Mouse (Mus musculus): ENCODE measurements around the gene Eaf1. TPM values are rescaled to one million over a fixed set of nuclear protein-coding genes. Genes with fewer than 3 reads are reported as not detected.

The Eaf1 gene
- polyA plus RNA-seq, 1 experiment from 2014 or later = 19.8 TPM

GRCm38 (mm10) chr14:31519165-31519564, 25.0 kb downstream of the Eaf1 start:
- Histone ChIP-seq H3K4me1 (no peaks in the 10 kb centered on the region), H3K36me3 (no peaks in the 10 kb centered on the region), H3K9me3 (replicated peaks) (no peaks in the 10 kb centered on the region; the same call in 1 of the 2 replicates), H3K27me3 (no peaks in the 10 kb centered on the region), H3K9ac (no peak overlapping the region), H3K27ac (no peak overlapping the region), H3K4me2 (replicated peaks) (no peak overlapping the region), H3K4me3 (no peak overlapping the region)
- WGBS = 55% methylated on average over 3 of the region's 3 CpGs
- ATAC-seq (ENCODE audit: low FRiP score) = no peak

- Histone ChIP-seq H3K9me3 (replicated peaks) (no peaks in the 10 kb centered on the region), H3K4me3 (no peak overlapping the region), H3K4me1 (no peaks in the 10 kb centered on the region), H3K9ac (no peak overlapping the region), H3K36me3 (no peaks in the 10 kb centered on the region), H3K27ac (no peak overlapping the region), H3K27me3 (no peaks in the 10 kb centered on the region), H3K4me2 (replicated peaks) (no peak overlapping the region)
- 74% methylated on average over 2 of the region's 2 CpGs for WGBS
- ATAC-seq (ENCODE audit: low FRiP score) = no peak
Measured at GRCm38 (mm10) chr14:31521318-31521717, 27.1 kb downstream of the Eaf1 start.

DNA sequence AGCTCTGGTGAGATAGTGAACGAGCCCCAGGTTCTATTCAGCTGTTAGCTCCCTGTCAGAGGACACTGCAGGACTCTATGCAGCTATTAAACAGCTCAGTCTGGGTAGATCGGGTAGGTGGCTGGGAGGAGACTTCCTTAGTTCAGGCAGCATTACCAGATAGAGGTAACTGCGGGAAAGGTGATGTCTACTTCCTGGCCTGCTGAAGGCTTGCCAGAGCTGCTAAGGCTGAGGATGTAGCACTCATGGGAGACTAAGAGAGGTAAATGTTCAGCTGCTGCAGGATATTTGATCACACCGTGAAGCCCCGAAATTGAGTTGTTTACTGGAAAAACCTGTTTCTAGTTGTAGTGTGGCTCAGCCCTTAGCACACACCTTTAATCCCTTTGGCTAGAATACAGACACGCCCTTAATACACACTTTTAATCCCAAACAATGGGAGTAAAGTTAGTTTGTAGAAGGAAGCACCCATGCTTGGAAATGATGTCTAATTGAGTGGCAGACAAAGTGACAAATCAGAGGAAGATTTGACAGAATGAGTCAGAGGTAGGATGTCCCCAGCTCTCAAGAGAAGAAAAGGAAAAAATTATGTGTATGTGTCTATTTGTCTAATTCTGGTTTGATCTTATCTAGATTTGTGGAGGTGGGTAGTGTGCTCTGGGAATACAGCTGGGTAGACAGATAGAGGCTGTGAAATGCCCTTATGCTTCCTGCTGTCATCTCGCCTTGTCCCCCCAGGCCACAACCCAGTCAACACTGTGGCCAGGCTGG, 31.0 kb downstream of the Eaf1 start:
- H3K27ac ChIP-seq = no peak overlapping the region
- no peaks in the 10 kb centered on the region for H3K27me3 ChIP-seq
- no peaks in the 10 kb centered on the region for H3K4me1 ChIP-seq
- no peak overlapping the region for H3K4me2 ChIP-seq (replicated peaks)
- no peaks in the 10 kb centered on the region for H3K36me3 ChIP-seq
- no peak overlapping the region for H3K9ac ChIP-seq
- WGBS = 85% methylated on average over 7 of the region's 7 CpGs
- no peak overlapping the region for H3K4me3 ChIP-seq
- no peak for ATAC-seq (ENCODE audit: low FRiP score)
- no peaks in the 10 kb centered on the region for H3K9me3 ChIP-seq (replicated peaks)

DNA sequence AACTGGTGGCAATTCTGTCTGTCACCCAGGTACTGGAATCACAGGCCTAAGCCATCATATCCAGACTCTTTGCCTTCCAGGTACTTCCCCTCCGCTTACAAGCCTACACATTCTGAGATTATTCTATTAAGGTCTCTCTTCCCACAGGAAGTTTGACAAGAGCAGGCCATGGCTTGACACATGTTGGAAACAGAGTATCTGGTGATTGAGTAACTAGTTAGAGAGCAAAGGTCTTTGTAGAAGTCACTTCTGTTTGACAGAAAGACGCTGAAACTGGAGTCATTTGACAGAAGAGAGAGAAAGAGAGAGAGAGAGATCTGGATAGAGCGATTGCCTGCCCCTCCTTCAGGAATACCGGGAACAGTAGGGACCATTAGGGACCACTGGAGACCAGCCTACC, 36.6 kb downstream of the Eaf1 start:
- Histone ChIP-seq H3K4me2 (replicated peaks) (no peak overlapping the region), H3K27ac (no peak overlapping the region), H3K9me3 (replicated peaks) (no peaks in the 10 kb centered on the region), H3K27me3 (no peaks in the 10 kb centered on the region), H3K4me3 (no peak overlapping the region), H3K4me1 (no peaks in the 10 kb centered on the region), H3K9ac (no peak overlapping the region), H3K36me3 (no peaks in the 10 kb centered on the region)
- ATAC-seq (ENCODE audit: low FRiP score) = no peak
- 88% methylated on average over 4 of the region's 4 CpGs for WGBS

DNA sequence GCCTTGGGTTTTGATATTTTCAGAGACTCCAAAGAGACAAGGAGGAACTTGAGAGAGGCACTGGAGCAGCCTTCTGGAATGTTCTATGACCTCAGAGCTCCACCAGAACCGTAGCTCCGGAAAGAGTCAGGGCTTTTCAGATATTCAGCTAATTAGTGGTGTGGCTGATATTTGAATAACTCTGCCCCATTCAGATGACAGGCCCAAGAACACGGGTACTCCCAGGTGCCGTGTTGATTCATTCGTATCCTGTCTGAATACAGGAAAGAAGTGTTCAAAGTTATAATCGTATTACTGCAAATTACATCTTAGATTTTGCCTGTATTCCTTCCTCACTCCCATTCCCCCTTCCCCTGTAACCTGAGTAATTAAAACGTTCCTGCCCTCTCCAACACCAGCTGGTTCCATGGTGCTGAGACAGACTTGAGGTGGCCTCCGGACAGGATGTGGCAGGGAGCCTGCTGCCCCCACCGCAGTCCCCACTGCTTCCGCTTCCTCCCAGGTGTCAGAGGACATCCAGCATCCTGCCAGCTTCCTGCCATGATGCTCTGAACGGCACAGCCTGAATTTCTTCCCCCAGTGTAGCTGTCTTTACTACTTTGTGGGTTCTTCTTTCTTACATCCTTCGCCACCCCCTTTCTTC, 37.4 kb downstream of the Eaf1 start:
- H3K27me3 ChIP-seq = no peaks in the 10 kb centered on the region
- no peaks in the 10 kb centered on the region for H3K4me1 ChIP-seq
- no peak overlapping the region for H3K4me2 ChIP-seq (replicated peaks)
- H3K36me3 ChIP-seq = no peaks in the 10 kb centered on the region
- no peaks in the 10 kb centered on the region for H3K9me3 ChIP-seq (replicated peaks)
- no peak overlapping the region for H3K27ac ChIP-seq
- 71% methylated on average over 12 of the region's 12 CpGs for WGBS
- no peak for ATAC-seq (ENCODE audit: low FRiP score)
- no peak overlapping the region for H3K9ac ChIP-seq
- no peak overlapping the region for H3K4me3 ChIP-seq

GRCm38 (mm10) chr14:31532656-31533055, 38.5 kb downstream of the Eaf1 start:
- no peak overlapping the region for H3K9ac ChIP-seq

GRCm38 (mm10) chr14:31537298-31537697, 43.1 kb downstream of the Eaf1 start:
- H3K27me3 ChIP-seq = no peaks in the 10 kb centered on the region; the same call in 1 of the 2 replicates

More at GRCm38 (mm10) chr14:31532656-31533055, 38.5 kb downstream of the Eaf1 start:
- Histone ChIP-seq H3K27ac (no peak overlapping the region), H3K4me2 (replicated peaks) (no peak overlapping the region), H3K27me3 (no peaks in the 10 kb centered on the region), H3K9me3 (replicated peaks) (no peaks in the 10 kb centered on the region), H3K4me3 (no peak overlapping the region), H3K36me3 (no peaks in the 10 kb centered on the region), H3K4me1 (no peaks in the 10 kb centered on the region)
- 67% methylated on average over 3 of the region's 3 CpGs for WGBS
- ATAC-seq (ENCODE audit: low FRiP score) = no peak

DNA sequence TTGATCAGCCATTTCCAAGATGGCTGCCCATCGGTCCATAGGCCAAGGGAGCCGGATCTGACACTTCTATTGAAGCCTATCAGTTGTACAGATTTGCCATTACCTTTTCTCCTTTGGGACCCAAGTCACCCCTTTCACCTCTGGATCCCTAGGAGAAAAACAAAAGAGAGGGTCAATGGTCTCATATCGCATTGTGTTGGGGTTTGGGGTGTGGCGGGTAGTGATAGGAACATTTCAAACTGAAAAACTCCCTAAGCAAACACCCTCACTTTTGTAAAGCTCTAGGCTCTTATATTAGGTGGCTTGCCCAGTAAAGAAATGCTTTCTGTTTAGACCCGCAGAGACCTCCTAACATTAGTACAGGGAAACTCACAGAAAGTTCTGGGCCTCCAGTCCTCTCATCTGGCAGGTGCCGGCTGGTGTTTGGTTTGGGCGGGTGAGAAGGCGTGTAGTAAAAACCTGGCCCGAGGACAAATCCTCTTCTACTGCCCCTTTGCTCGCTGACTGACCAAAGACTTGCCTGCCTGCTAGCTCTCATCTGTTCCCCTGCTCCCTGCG, 49.8 kb downstream of the Eaf1 start:
- H3K4me1 ChIP-seq = no peaks in the 10 kb centered on the region
- 79% methylated on average over 11 of the region's 11 CpGs for WGBS
- H3K36me3 ChIP-seq = no peaks in the 10 kb centered on the region
- ATAC-seq (ENCODE audit: low FRiP score) = no peak
- no peaks in the 10 kb centered on the region for H3K9me3 ChIP-seq (replicated peaks)
- H3K9ac ChIP-seq = no peak overlapping the region
- H3K27me3 ChIP-seq = no peaks in the 10 kb centered on the region; the same call in 1 of the 2 replicates
- H3K27ac ChIP-seq = no peak overlapping the region
- H3K4me3 ChIP-seq = no peak overlapping the region
- H3K4me2 ChIP-seq (replicated peaks) = no peak overlapping the region

More at GRCm38 (mm10) chr14:31537298-31537697, 43.1 kb downstream of the Eaf1 start:
- Histone ChIP-seq H3K4me3 (no peak overlapping the region), H3K9ac (no peak overlapping the region), H3K4me1 (no peaks in the 10 kb centered on the region), H3K27ac (no peak overlapping the region), H3K36me3 (no peaks in the 10 kb centered on the region), H3K9me3 (replicated peaks) (no peaks in the 10 kb centered on the region), H3K4me2 (replicated peaks) (no peak overlapping the region)
- no peak for ATAC-seq (ENCODE audit: low FRiP score)
- WGBS = 77% methylated on average over 6 of the region's 6 CpGs

DNA sequence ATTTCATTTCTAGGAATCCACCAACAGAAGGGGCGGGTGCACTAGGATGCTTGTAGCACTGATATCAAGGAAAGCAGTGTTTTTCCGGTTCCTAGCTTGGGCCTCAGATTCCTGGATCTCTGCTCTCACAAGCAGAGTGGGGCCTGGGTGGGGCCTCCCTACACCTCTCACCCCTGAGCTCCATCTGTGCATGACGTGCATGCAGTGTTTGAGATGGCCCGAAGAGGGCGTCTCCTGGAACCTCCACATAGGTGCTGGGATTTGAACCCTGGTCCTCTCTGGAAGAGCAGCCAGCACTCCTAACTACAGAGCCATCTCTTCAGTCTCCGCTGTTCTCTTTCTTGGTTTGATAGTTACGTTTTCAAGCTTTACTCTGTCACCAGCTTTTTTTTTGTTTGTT, 60.8 kb downstream of the Eaf1 start:
- no peak for ATAC-seq (ENCODE audit: low FRiP score)
- H3K4me3 ChIP-seq = no peak overlapping the region
- H3K4me1 ChIP-seq = no peaks in the 10 kb centered on the region
- no peak overlapping the region for H3K27ac ChIP-seq
- no peak overlapping the region for H3K9ac ChIP-seq
- no peaks in the 10 kb centered on the region for H3K36me3 ChIP-seq
- 92% methylated on average over 7 of the region's 7 CpGs for WGBS
- no peak overlapping the region for H3K4me2 ChIP-seq (replicated peaks)
- H3K27me3 ChIP-seq = no peaks in the 10 kb centered on the region
- no peaks in the 10 kb centered on the region for H3K9me3 ChIP-seq (replicated peaks)

GRCm38 (mm10) chr14:31555963-31556434, 61.8 kb downstream of the Eaf1 start:
- Histone ChIP-seq H3K27me3 (no peaks in the 10 kb centered on the region), H3K4me1 (no peaks in the 10 kb centered on the region), H3K4me2 (replicated peaks) (no peak overlapping the region), H3K4me3 (no peak overlapping the region), H3K27ac (no peak overlapping the region), H3K36me3 (no peaks in the 10 kb centered on the region), H3K9me3 (replicated peaks) (no peaks in the 10 kb centered on the region), H3K9ac (no peak overlapping the region)
- no peak for ATAC-seq (ENCODE audit: low FRiP score)
- 76% methylated on average over 14 of the region's 14 CpGs for WGBS

DNA sequence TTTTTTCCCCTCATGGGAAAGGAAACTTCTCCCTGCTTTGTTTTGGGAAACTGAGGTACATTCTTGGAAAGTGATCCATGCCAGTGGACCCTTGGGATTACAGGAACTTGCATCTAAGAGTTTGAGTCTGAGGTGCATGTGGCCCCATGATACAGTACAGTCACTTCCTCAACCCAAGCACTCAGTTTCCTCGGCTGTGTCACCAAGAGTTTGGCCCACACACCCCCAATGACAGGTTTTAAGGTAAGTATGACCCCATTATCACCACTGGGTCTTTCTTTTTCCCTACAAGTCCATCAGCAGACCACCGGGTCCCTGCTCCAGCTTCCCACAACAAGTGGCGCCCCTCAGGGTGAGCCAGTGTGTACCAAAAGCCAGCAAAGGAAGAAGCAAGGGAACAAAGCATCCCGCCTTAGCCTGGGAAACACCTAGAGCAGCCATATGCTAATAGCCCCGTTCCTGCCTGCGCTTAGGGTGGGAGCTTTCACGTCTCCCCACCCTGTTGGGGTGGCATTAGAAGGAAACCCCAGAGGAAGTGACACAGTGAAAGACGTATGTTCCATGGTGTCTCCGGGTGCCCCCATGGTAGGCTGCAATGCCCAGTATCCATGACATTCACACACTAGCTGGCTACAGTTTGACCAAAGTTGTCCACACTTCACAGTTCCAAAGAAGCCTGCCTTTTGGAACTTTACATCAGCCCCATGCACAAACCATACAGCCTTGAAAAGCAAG, 62.5 kb downstream of the Eaf1 start:
- no peak for ATAC-seq (ENCODE audit: low FRiP score)
- Histone ChIP-seq H3K9me3 (replicated peaks) (no peaks in the 10 kb centered on the region), H3K4me2 (replicated peaks) (no peak overlapping the region), H3K27ac (no peak overlapping the region), H3K4me1 (no peaks in the 10 kb centered on the region), H3K9ac (no peak overlapping the region), H3K4me3 (no peak overlapping the region), H3K27me3 (no peaks in the 10 kb centered on the region), H3K36me3 (no peaks in the 10 kb centered on the region)
- 85% methylated on average over 9 of the region's 9 CpGs for WGBS

DNA sequence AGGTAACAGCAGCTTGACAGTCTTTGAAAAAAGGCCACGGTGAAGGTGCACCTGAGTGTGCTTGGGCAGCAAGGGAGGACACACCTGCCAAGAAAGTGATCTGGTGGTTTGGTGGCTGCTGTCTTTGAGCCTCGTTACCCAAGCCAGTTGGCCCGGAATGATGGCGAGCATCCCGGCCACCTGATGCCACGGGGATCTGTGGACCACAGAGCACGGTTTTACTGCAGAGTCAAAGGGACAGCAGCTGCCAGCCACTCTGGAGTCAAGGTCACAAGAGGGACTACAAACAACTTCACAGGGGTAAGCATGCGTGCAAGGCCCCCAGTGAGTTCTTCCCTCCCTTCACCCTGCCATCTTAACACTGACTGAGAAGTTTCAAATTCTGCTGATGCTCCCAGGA, 63.1 kb downstream of the Eaf1 start:
- H3K36me3 ChIP-seq = no peaks in the 10 kb centered on the region
- no peak overlapping the region for H3K9ac ChIP-seq
- H3K27ac ChIP-seq = no peak overlapping the region
- no peak overlapping the region for H3K4me3 ChIP-seq
- no peaks in the 10 kb centered on the region for H3K9me3 ChIP-seq (replicated peaks)
- no peak overlapping the region for H3K4me2 ChIP-seq (replicated peaks)
- WGBS = 82% methylated on average over 8 of the region's 8 CpGs
- no peak for ATAC-seq (ENCODE audit: low FRiP score)
- H3K27me3 ChIP-seq = no peaks in the 10 kb centered on the region
- no peaks in the 10 kb centered on the region for H3K4me1 ChIP-seq
